Mouse (Mus musculus) midbrain, embryonic 11.5 days (tissue): ENCODE data around the gene Tnfrsf25. TPM values are rescaled to one million over a fixed set of nuclear protein-coding genes. Genes with fewer than 3 reads are reported as not detected.

ENCODE experiments used
- ATAC-seq: fragments of 200-750 bp; cut with Nextera tagmentation; 2 replicates; pipeline ENCODE4 v1.8.0; 2017; ENCODE audit warnings: moderate TSS enrichment, moderate library complexity; ENCODE audit not compliant: low FRiP score
- DNase-seq: peaks from one replicate; pipeline ENCODE4 v3.0.0; 2015; ENCODE audit warnings: low spot score; ENCODE audit errors: missing footprints
- H3K27ac ChIP-seq: fragments of 300-500 bp; sonication (generic); 2 replicates; pipeline ENCODE4 v1.5.1; 2014; ENCODE audit warnings: low read depth, low read length
- H3K27me3 ChIP-seq: fragments of 300-500 bp; sonication (generic); 2 replicates; pipeline ENCODE4 v1.6.1; 2014; ENCODE audit warnings: mild to moderate bottlenecking, low read length, moderate library complexity, mixed read lengths; ENCODE audit not compliant: control insufficient read depth, insufficient read depth
- H3K36me3 ChIP-seq: fragments of 300-500 bp; sonication (generic); 2 replicates; pipeline ENCODE4 v1.6.1; 2014; ENCODE audit warnings: mild to moderate bottlenecking, low read length, moderate library complexity, mixed read lengths; ENCODE audit not compliant: control insufficient read depth, insufficient read depth
- H3K4me1 ChIP-seq: fragments of 300-500 bp; sonication (generic); 2 replicates; pipeline ENCODE4 v1.6.1; 2014; ENCODE audit warnings: low read length; ENCODE audit not compliant: control insufficient read depth, insufficient read depth
- H3K4me2 ChIP-seq: fragments of 300-500 bp; sonication (generic); 2 replicates; pipeline ENCODE4 v1.6.1; 2014; ENCODE audit warnings: mild to moderate bottlenecking, moderate library complexity
- H3K4me3 ChIP-seq: fragments of 300-500 bp; sonication (generic); 2 replicates; pipeline ENCODE4 v1.5.1; 2014; ENCODE audit warnings: low read depth, low read length
- H3K9ac ChIP-seq: fragments of 300-500 bp; sonication (generic); 2 replicates; pipeline ENCODE4 v1.6.1; 2014; ENCODE audit warnings: low read length
- H3K9me3 ChIP-seq: fragments of 300-500 bp; sonication (generic); 2 replicates; pipeline ENCODE4 v1.6.1; 2016; ENCODE audit warnings: low read length; ENCODE audit not compliant: control insufficient read depth
- WGBS: fragments of 180-500 bp; shearing (Covaris S2); extraction: QIAGEN DNeasy Blood & Tissue Kit; methylation state at CpG from one replicate; pipeline ENCODE4 v1.1.7; 2014; 5-methylcytosine and 5-hydroxymethylcytosine counted together
- polyA plus RNA-seq: library from polyadenylated mRNA; unstranded; fragments of >200 nt; fragmentation: Nextera tagmentation; extraction: Ambion mirVana; gene quantifications from 2 replicates; pipeline ENCODE4 v1.2.1, GENCODE M21; 2014

Tnfrsf25 gene
- 0.28 and 0.31 TPM in 2 replicates for polyA plus RNA-seq

DNA sequence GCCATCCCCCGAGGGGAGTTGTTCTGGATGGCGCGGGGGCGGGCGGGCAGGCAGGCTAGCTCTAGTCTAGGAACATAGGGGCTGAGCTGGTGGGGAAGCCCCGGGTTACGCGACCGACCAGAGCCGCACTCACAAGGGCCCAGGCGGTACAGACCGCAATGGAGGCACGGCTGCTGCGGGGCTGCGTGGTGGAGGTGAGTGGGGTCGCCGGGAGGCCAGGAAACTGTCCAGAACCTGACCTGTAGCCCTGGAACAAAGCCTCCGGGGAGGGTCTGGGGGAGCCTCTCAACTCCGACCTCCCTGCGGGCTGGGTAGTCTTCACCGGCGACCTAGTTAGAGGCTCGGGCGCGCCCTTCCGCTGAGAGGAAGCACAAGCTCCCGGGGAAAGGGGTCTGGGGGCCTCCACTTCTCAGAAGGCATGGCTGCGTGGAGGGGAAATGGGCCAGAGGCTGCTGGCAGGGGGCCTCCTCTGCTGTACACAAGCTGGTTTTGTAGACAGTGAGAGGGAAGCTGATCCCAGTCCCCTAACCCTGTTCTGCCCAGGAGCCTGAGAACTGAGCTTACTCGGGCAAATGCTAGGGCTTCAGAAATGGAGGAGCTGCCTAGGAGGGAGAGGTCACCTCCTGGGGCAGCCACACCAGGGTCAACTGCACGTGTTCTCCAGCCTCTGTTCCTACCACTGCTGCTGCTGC lies at the start of gene Tnfrsf25:
Gene Tnfrsf25 (plus strand): TSS at position 14 of the 692 bp plus-strand sequence.
- H3K36me3 ChIP-seq = no peaks in the 10 kb centered on the region
- 0 out of 2 replicates have a peak, but pooled peaks have one; percentile 14 for ATAC-seq
- peak; percentile 90 for DNase-seq
- peaks cover 70% of the 10 kb centered on the region for H3K27me3 ChIP-seq
- 0 out of 2 replicates have a peak within 1 kb of the TSS, but pooled peaks have one; percentile 2 for H3K4me3 ChIP-seq
- peaks cover 20% of the 10 kb centered on the region for H3K4me1 ChIP-seq
- 1% methylated on average over 30 of the region's 30 CpGs for WGBS
- H3K27ac ChIP-seq = no peak within 1 kb of the TSS
- no peaks in the 10 kb centered on the region for H3K9me3 ChIP-seq
- 0 out of 2 replicates have a peak within 1 kb of the TSS, but pooled peaks have one; percentile 22 for H3K9ac ChIP-seq
- peak within 1 kb of the TSS; percentile 30 for H3K4me2 ChIP-seq

DNA sequence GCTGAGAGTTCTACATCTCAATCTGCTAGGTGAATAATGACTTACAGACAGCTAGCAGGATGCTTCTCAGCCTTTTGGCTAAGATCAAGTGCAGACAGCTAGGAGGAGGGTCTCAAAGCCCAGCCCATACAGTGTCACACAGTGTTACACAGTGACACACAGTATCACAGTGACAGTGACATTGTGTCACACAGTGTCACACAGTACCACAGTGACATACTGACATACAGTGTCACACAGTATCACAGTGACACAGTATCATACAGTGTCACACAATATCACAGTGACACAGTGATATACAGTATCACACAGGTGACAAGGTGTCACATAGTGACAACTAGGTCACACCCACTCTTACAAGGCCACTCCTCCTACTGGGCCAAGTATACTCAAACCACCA lies 48.5 kb upstream of the Tnfrsf25 start:
- Histone ChIP-seq H3K4me3 (no peak overlapping the region), H3K9ac (no peak overlapping the region), H3K27me3 (no peaks in the 10 kb centered on the region), H3K27ac (no peak overlapping the region), H3K36me3 (no peaks in the 10 kb centered on the region), H3K9me3 (no peaks in the 10 kb centered on the region), H3K4me2 (no peak overlapping the region), H3K4me1 (peaks cover 2% of the 10 kb centered on the region)
- no peak for ATAC-seq
- DNase-seq = no peak

DNA sequence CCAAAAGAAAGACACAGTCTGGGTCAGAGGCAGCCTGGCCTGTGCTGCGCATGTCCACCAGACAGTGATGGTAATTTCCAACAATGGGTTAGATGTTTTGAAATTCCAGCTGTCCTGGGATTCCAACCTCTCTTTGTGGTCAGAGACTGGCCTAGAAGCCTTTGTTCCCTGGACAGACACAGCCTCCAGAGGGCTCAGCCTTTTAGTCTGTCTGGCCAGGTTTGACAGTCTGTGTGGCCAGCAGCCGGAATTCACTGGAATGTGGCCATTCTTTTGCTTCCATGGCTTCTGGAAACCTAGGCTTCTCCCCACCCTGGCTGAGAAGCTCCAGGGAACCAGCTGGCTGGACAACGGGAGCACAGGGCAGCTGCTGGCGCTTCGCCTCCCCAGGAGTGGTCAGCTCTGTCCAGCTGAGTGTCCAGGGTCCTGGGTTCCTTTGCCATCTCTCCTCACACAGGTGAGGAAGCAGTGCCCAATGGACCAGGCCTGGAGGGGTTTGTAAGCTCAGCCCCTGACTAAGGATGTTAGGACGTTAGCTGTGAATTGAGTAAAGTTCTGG lies 47.5 kb upstream of the Tnfrsf25 start:
- DNase-seq (no peak), ATAC-seq (no peak)
- Histone ChIP-seq H3K27ac (no peak overlapping the region), H3K4me2 (no peak overlapping the region), H3K4me1 (peaks cover 7% of the 10 kb centered on the region), H3K9ac (no peak overlapping the region), H3K36me3 (no peaks in the 10 kb centered on the region), H3K9me3 (no peaks in the 10 kb centered on the region), H3K4me3 (no peak overlapping the region), H3K27me3 (no peaks in the 10 kb centered on the region)
- WGBS = 77% methylated on average over 6 of the region's 6 CpGs

DNA sequence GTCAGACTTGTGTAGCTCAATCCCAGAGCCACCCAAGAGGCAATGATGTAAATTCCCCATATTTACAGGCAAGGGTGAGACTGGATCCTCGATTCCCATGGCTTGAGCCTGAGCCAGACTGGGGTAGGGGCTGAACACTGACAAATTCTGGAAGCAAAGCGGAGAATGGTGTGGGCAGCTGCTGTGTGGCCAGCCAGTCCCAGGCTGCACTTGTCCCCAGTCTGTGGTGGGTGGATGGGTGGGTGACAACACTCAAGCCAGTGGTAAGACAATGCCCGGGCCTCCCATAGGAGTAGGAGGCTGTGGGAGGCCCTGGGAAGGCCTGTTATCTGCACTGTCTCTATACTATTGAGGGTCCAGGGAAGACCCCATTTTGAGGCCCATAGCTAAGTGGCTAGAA lies 46.5 kb upstream of the Tnfrsf25 start:
- no peak for ATAC-seq
- DNase-seq = no peak
- no peaks in the 10 kb centered on the region for H3K36me3 ChIP-seq
- no peaks in the 10 kb centered on the region for H3K9me3 ChIP-seq
- WGBS = 87% methylated on average over 3 of the region's 3 CpGs
- no peak overlapping the region for H3K4me3 ChIP-seq
- H3K27ac ChIP-seq = no peak overlapping the region
- peaks cover 7% of the 10 kb centered on the region for H3K4me1 ChIP-seq
- H3K9ac ChIP-seq = no peak overlapping the region
- no peaks in the 10 kb centered on the region for H3K27me3 ChIP-seq
- no peak overlapping the region for H3K4me2 ChIP-seq

DNA sequence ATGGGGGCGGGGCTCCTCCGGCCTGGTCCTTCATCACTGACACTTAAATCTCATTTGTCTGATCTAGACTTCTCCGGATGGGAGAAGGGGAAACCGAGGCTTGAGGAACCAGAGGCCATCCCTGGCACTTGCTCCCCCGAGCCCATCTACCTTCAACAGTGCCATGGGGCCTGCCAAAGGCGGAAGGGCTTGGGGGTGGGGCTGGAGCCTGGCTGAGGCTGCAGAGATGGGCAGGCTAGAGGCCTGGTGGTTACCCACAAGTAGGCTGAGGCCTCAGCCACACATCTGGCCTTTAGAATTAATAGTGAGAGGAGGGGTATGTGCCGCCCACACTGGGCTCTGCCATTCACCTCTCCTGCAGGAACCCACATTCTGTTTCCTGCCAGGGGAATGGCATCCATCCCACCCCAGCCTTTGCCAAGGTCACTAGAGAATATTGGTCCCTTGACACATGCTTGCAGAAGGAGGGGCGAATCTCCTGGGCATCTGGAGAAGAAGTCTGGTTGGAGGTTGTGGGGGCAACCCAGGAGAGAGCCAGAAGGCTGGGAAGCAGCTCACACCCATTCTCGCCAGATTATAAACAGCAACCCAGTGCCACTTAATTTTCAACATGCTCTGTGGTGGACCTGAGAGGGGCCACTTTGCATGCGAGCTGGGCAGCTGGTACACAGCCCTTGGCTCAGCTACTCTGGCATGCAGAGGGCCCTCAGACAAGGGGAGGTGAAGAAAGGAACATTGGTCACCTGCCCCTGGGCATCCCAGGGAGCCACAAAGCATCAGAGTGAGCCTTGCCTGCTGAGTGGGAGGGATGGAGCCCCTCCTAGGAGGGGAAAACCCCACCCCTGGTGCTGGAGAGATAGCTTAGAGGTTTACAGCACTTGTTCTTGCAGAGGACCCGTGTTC lies 45.0 kb upstream of the Tnfrsf25 start:
- H3K4me1 ChIP-seq = peaks cover 7% of the 10 kb centered on the region
- ATAC-seq (no peak), DNase-seq (no peak)
- WGBS = 82% methylated on average over 11 of the region's 11 CpGs
- H3K27ac ChIP-seq = no peak overlapping the region
- H3K27me3 ChIP-seq = no peaks in the 10 kb centered on the region
- no peak overlapping the region for H3K4me3 ChIP-seq
- no peaks in the 10 kb centered on the region for H3K36me3 ChIP-seq
- no peak overlapping the region for H3K4me2 ChIP-seq
- no peak overlapping the region for H3K9ac ChIP-seq
- no peaks in the 10 kb centered on the region for H3K9me3 ChIP-seq

DNA sequence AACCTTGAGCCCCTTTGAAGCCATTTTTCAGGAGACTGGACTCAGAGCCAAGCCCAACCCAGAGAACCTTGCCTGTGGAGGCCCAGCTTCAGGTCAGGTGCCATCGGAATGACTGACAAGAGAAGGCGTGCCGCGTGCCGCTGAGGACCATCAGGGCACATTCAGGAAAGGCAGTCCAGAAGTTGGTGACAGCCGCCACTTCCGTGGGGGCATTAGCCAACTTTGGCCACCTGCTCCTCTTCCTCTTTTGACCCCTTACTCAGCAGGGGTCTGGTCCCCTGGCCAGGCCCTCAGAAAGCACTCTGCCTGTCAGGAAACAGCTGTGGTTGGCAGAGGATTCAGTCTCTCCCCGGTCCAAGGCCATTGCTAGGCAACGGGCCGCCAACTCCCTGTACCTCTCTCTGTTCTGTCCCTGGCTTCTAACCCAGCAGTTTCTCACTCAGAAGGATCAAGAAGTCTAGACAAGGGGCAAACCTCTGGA lies 43.6 kb upstream of the Tnfrsf25 start, which contains the start of gene Plekhg5:
Gene Plekhg5 (plus strand): TSS at position 378 of the 481 bp plus-strand sequence.
- no peaks in the 10 kb centered on the region for H3K36me3 ChIP-seq
- H3K27ac ChIP-seq = no peak within 1 kb of the TSS
- no peaks in the 10 kb centered on the region for H3K27me3 ChIP-seq
- H3K4me1 ChIP-seq = peaks cover 7% of the 10 kb centered on the region
- H3K9me3 ChIP-seq = no peaks in the 10 kb centered on the region
- 65% methylated on average over 10 of the region's 10 CpGs for WGBS
- H3K9ac ChIP-seq = no peak within 1 kb of the TSS
- DNase-seq (no peak), ATAC-seq (no peak)
- no peak within 1 kb of the TSS for H3K4me2 ChIP-seq
- H3K4me3 ChIP-seq = no peak within 1 kb of the TSS

DNA sequence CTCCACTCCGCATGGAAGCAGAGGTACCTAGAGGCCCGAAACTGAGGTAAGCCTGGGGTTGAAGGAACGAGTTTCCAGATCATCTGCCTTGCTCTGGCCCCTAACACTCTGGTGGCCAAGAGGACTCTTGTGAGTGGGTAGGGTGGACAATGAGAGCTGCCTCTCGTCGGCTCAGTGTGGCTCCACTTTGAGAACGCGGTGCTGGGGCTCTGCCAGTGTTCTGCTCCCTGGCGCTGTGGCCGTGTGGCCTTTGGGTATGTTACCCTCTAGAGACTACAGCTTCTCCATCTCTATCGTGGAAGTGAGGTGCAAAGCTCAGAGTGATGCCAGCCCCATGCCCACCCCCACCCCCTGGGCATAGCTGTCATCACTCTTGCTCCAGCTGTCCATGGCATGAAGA lies 43.1 kb upstream of the Tnfrsf25 start:
- 66% methylated on average over 10 of the region's 10 CpGs for WGBS
- no peak overlapping the region for H3K4me3 ChIP-seq
- no peaks in the 10 kb centered on the region for H3K27me3 ChIP-seq
- no peak for ATAC-seq
- no peak overlapping the region for H3K9ac ChIP-seq
- DNase-seq = no peak
- no peaks in the 10 kb centered on the region for H3K9me3 ChIP-seq
- H3K27ac ChIP-seq = no peak overlapping the region
- H3K4me1 ChIP-seq = peaks cover 7% of the 10 kb centered on the region
- no peaks in the 10 kb centered on the region for H3K36me3 ChIP-seq
- no peak overlapping the region for H3K4me2 ChIP-seq

DNA sequence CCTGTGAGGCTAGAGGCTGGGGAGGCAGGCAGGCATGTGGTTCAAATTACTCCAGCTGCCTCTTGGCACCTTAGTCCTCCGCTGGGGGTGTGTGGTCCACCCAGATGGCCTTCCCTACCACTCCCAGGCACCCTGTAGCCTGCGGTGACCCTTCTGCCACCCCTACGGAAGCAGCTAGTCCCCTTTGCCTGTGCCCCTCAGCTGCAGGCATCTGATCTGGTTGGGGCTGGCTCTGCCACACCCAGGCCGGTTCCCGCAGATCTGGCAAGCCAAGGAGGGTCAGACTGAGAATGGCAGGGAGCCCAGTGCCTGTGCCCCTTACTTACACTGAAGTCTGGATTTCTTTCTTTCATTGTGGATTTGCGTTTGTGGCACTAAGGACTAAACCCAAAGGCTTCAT lies 42.0 kb upstream of the Tnfrsf25 start:
- peaks cover 7% of the 10 kb centered on the region for H3K4me1 ChIP-seq
- WGBS = 86% methylated on average over 6 of the region's 6 CpGs
- no peak overlapping the region for H3K4me2 ChIP-seq
- no peak overlapping the region for H3K27ac ChIP-seq
- no peaks in the 10 kb centered on the region for H3K27me3 ChIP-seq
- ATAC-seq (no peak), DNase-seq (no peak)
- no peaks in the 10 kb centered on the region for H3K36me3 ChIP-seq
- no peaks in the 10 kb centered on the region for H3K9me3 ChIP-seq
- no peak overlapping the region for H3K4me3 ChIP-seq
- H3K9ac ChIP-seq = no peak overlapping the region
